Mouse (Mus musculus): ENCODE results near the gene H2-Eb2.

GRCm38 (mm10) chr17:34295891-34296794, 29.3 kb upstream of the H2-Eb2 start:
- TF ChIP-seq POLR2A (IDR thresholded peaks at IDR 0.05; ENCODE audit: control insufficient read depth, low read depth, low read length), result no peak
- no peak for TF ChIP-seq CTCF (IDR thresholded peaks at IDR 0.05; ENCODE audit: control insufficient read depth, insufficient read depth, insufficient replicate concordance, low read depth, low read length)

All from testis, adult 2 months (tissue).